Mouse (Mus musculus) liver, postnatal 0 days (tissue): ENCODE measurements around the gene Arf1. TPM values are rescaled to one million over a fixed set of nuclear protein-coding genes. Genes with fewer than 3 reads are reported as not detected.

ENCODE experiments used
- ATAC-seq: fragments of 200-750 bp; cut with Nextera tagmentation; 2 replicates; pipeline ENCODE4 v1.8.0; 2017; ENCODE audit warnings: mild to moderate bottlenecking, moderate library complexity
- DNase-seq: peaks from one replicate; pipeline ENCODE4 v3.0.0-alpha.2; 2016
- H3K27ac ChIP-seq: fragments of 300-500 bp; sonication (generic); 2 replicates; pipeline ENCODE4 v1.5.1; 2014; ENCODE audit warnings: antibody characterized with exemption, moderate library complexity, mild to moderate bottlenecking, low read depth
- H3K27me3 ChIP-seq: fragments of 300-500 bp; sonication (generic); 2 replicates; pipeline ENCODE4 v1.6.1; 2014; ENCODE audit warnings: low read length, control low read depth, mixed read lengths; ENCODE audit not compliant: insufficient read depth
- H3K36me3 ChIP-seq: fragments of 300-500 bp; sonication (generic); replicated peaks from 2 replicates; pipeline ENCODE4 v1.6.1; 2014; ENCODE audit warnings: mild to moderate bottlenecking, control low read depth, low read length, moderate library complexity, mixed read lengths; ENCODE audit not compliant: insufficient read depth
- H3K4me1 ChIP-seq: fragments of 300-500 bp; sonication (generic); 2 replicates; pipeline ENCODE4 v1.6.1; 2014; ENCODE audit warnings: antibody characterized with exemption, mild to moderate bottlenecking, control low read depth; ENCODE audit not compliant: insufficient read depth
- H3K4me2 ChIP-seq: fragments of 300-500 bp; sonication (generic); 2 replicates; pipeline ENCODE4 v1.6.1; 2014; ENCODE audit warnings: low read depth, mild to moderate bottlenecking, low read length, moderate library complexity, mixed read lengths
- H3K4me3 ChIP-seq: fragments of 300-500 bp; sonication (generic); 2 replicates; pipeline ENCODE4 v1.5.1; 2014; ENCODE audit warnings: low read depth, low read length
- H3K9ac ChIP-seq: fragments of 300-500 bp; sonication (generic); replicated peaks from 2 replicates; pipeline ENCODE4 v1.6.1; 2014; ENCODE audit warnings: mild to moderate bottlenecking, moderate library complexity
- H3K9me3 ChIP-seq: fragments of 300-500 bp; sonication (generic); 2 replicates; pipeline ENCODE4 v1.6.1; 2016; ENCODE audit warnings: mild to moderate bottlenecking, control low read depth, low read length, mixed read lengths
- CTCF ChIP-seq: sonication (generic); IDR thresholded peaks from 2 replicates; pipeline ENCODE4 v1.5.1; 2016; ENCODE audit warnings: antibody characterized with exemption, low read depth
- EP300 ChIP-seq: IDR thresholded peaks from 2 replicates; pipeline ENCODE4 v1.6.1; 2016; ENCODE audit warnings: antibody characterized with exemption, low read depth, mild to moderate bottlenecking
- WGBS: fragments of 180-500 bp; shearing (Covaris S2); extraction: QIAGEN DNeasy Blood & Tissue Kit; methylation state at CpG from one replicate; pipeline ENCODE4 v1.1.7; 2014; ENCODE audit not compliant: insufficient replicate concordance; 5-methylcytosine and 5-hydroxymethylcytosine counted together
- polyA plus RNA-seq: library from polyadenylated mRNA; unstranded; fragments of >200 nt; fragmentation: Nextera tagmentation; extraction: Ambion mirVana; gene quantifications from 2 replicates; pipeline ENCODE4 v1.2.1, GENCODE M21; 2015

Gene Arf1
- polyA plus RNA-seq, 1 experiment from 2014 or later, result 254 TPM

GRCm38 (mm10) chr11:59201216-59202002 lies 26.7 kb downstream of the Arf1 start:
- H3K4me1 ChIP-seq, result peaks cover 16% of the 10 kb centered on the region
- H3K27ac ChIP-seq, result peak overlapping the region; percentile 92
- ATAC-seq (peak; percentile 8), DNase-seq (peak; percentile 40)
- 12% methylated on average over 16 of the region's 16 CpGs for WGBS
- peak overlapping the region; percentile 95 for H3K4me2 ChIP-seq
- no peaks in the 10 kb centered on the region for H3K27me3 ChIP-seq
- H3K9ac ChIP-seq, result peak overlapping the region; percentile 81
- TF ChIP-seq CTCF (no peak), EP300 (no peak)
- H3K9me3 ChIP-seq, result no peaks in the 10 kb centered on the region
- H3K4me3 ChIP-seq, result peak overlapping the region; percentile 81
- H3K36me3 ChIP-seq, result peaks cover 34% of the 10 kb centered on the region

GRCm38 (mm10) chr11:59196230-59196629 lies 31.8 kb downstream of the Arf1 start:
- TF ChIP-seq CTCF (no peak), EP300 (no peak)
- Histone ChIP-seq H3K9me3 (no peaks in the 10 kb centered on the region), H3K9ac (no peak overlapping the region), H3K27ac (no peak overlapping the region), H3K4me3 (no peak overlapping the region), H3K4me1 (peaks cover 14% of the 10 kb centered on the region), H3K4me2 (no peak overlapping the region), H3K27me3 (no peaks in the 10 kb centered on the region), H3K36me3 (peaks cover 11% of the 10 kb centered on the region)
- DNase-seq (no peak), ATAC-seq (no peak)

DNA sequence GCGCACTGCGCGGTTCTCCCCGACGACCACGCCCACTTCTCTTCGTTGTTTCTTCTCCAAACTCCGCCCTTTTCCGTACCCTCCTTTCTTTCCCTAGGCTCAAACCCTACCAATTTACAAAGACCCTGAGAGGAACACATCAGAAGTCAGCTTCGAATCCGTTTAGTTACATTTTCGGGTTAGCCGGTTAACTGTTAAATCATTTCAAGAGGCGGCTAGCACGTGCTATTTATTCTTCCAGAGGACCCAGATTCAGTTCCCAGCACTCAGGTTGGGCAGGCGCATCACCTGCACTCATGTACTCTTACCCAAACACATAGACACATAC lies 36.0 kb downstream of the Arf1 start, which contains the start of gene Guk1:
Gene Guk1, minus strand, starts transcription at position 154 of the 328 bp plus-strand sequence.
- Histone ChIP-seq H3K4me3 (peak within 1 kb of the TSS; percentile 67), H3K27me3 (no peaks in the 10 kb centered on the region), H3K4me1 (peaks cover 21% of the 10 kb centered on the region), H3K9me3 (no peaks in the 10 kb centered on the region), H3K9ac (peak within 1 kb of the TSS; percentile 62), H3K4me2 (peak within 1 kb of the TSS; percentile 99), H3K36me3 (no peaks in the 10 kb centered on the region), H3K27ac (peak within 1 kb of the TSS; percentile 95)
- no peak for DNase-seq
- ATAC-seq, result no peak
- TF ChIP-seq CTCF (no peak), EP300 (peak; percentile 10; the same call in 1 of the 2 replicates)
- 4% methylated on average over 16 of the region's 16 CpGs for WGBS

DNA sequence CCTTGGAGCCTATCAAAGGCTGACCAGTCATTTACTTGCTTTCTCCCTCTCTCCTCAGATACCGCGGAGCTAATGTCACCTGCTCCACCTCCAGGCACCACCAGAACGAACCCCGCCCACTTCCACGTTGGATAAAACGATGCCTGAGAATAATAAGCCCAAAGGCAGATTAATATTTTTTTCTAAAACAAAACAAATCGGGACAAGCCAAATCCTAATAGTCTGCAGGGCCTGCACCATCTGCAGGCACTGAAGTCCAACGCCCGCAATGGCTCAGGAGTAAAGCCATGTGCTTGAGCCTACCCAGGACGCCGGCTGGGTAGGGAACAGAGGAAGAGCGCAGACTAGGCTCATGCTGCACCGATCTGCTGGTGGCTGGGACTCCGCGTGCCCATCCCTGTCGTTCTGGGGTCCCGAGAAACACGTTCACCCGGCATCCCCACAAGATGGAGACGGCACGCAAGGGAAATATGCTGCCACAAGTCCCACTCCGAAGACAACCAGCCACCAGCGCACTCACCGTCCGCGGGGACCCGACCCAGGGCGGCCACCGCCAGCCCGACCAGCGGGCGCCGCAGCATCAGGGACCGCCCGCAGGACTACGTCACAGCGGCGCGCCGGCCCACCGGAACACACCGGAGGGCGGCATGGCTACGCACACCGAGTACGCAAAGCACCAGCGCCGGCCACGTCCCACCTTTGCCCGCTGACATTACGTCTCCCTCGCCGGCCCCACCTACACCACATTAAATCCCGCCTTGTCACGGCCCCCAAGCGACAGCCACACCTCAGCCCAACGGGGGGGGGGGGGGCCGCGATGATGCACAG lies 36.6 kb downstream of the Arf1 start:
- Histone ChIP-seq H3K9ac (peak overlapping the region; percentile 62), H3K36me3 (no peaks in the 10 kb centered on the region), H3K27ac (peak overlapping the region; percentile 95), H3K4me2 (peak overlapping the region; percentile 99), H3K27me3 (no peaks in the 10 kb centered on the region), H3K4me1 (peaks cover 21% of the 10 kb centered on the region), H3K4me3 (peak overlapping the region; percentile 67), H3K9me3 (no peaks in the 10 kb centered on the region)
- ATAC-seq (peak; percentile 98), DNase-seq (peak; percentile 92)
- TF ChIP-seq CTCF, result no peak
- TF ChIP-seq EP300, result peak; percentile 32; the same call in 1 of the 2 replicates
- 0% methylated on average over 40 of the region's 59 CpGs for WGBS

- DNase-seq, result no peak
- H3K27ac ChIP-seq, result no peak overlapping the region
- no peaks in the 10 kb centered on the region for H3K9me3 ChIP-seq
- WGBS, result 73% methylated on average over 6 of the region's 6 CpGs
- peaks cover 15% of the 10 kb centered on the region; the same call in 1 of the 2 replicates for H3K36me3 ChIP-seq
- no peak overlapping the region for H3K4me3 ChIP-seq
- H3K4me2 ChIP-seq, result no peak overlapping the region
- no peak overlapping the region for H3K9ac ChIP-seq
- TF ChIP-seq CTCF, result no peak
- TF ChIP-seq EP300, result no peak
- no peak for ATAC-seq
- H3K27me3 ChIP-seq, result no peaks in the 10 kb centered on the region
- H3K4me1 ChIP-seq, result peaks cover 25% of the 10 kb centered on the region
Observed at GRCm38 (mm10) chr11:59187706-59188105, 40.4 kb downstream of the Arf1 start.

DNA sequence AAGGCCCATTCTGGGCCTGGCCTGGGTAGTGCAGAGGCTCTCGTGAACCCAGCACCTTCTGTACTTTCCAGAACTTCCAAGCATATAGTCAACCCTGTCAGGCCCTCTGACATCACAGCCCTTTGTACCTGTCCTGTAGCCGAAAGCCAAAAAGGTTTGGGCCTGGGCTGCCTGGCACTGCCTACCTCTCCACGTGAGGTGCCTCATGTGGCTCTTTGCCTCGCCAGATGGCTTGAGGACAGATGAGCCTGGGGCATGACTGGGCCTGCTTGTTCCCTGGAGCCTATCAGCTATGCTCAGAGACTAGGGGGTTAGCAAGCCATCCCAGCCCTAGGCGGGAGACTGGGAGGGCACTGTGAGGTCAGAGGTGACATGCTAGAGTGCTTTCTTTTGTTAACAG lies 42.6 kb downstream of the Arf1 start:
- DNase-seq (no peak), ATAC-seq (no peak)
- Histone ChIP-seq H3K9me3 (no peaks in the 10 kb centered on the region), H3K4me3 (no peak overlapping the region), H3K27me3 (no peaks in the 10 kb centered on the region), H3K4me1 (peaks cover 17% of the 10 kb centered on the region; the same call in 1 of the 2 replicates), H3K9ac (no peak overlapping the region), H3K4me2 (no peak overlapping the region), H3K36me3 (peaks cover 15% of the 10 kb centered on the region; the same call in 1 of the 2 replicates), H3K27ac (no peak overlapping the region)
- 86% methylated on average over 5 of the region's 5 CpGs for WGBS
- no peak for TF ChIP-seq EP300
- no peak for TF ChIP-seq CTCF
